Mouse (Mus musculus) liver, adult 2 months (tissue): ENCODE data around the gene Icam5. TPM values are rescaled to one million over a fixed set of nuclear protein-coding genes. Genes with fewer than 3 reads are reported as not detected.

Experiments used
- DNase-seq: peaks from one replicate; pipeline ENCODE4 v3.0.0-alpha.2; 2011; ENCODE audit warnings: low read depth, low spot score; ENCODE audit errors: extremely low read depth
- H3K27ac ChIP-seq: fragments of 200-500 bp; replicated peaks from 2 replicates; pipeline ENCODE4 v1.5.1; 2012; ENCODE audit warnings: low read depth, mild to moderate bottlenecking, control low read depth, inconsistent platforms, low read length; ENCODE audit not compliant: insufficient read depth
- H3K27me3 ChIP-seq: fragments of 200-500 bp; 2 replicates; pipeline ENCODE4 v1.6.1; 2012; ENCODE audit warnings: mild to moderate bottlenecking, moderate library complexity, low read length, inconsistent platforms; ENCODE audit not compliant: control insufficient read depth, insufficient read depth
- H3K36me3 ChIP-seq: fragments of 200-500 bp; 2 replicates; pipeline ENCODE4 v1.6.1; 2012; ENCODE audit warnings: low read length, inconsistent platforms; ENCODE audit not compliant: control insufficient read depth, insufficient read depth
- H3K4me1 ChIP-seq: fragments of 200-500 bp; 2 replicates; pipeline ENCODE4 v1.6.1; 2011; ENCODE audit warnings: low read length; ENCODE audit not compliant: control insufficient read depth, insufficient read depth
- H3K4me3 ChIP-seq: fragments of 200-500 bp; 2 replicates; pipeline ENCODE4 v1.5.1; 2011; ENCODE audit warnings: low read depth, mild to moderate bottlenecking, control low read depth, low read length, moderate library complexity; ENCODE audit not compliant: insufficient read depth
- H3K79me2 ChIP-seq: fragments of 200-500 bp; 2 replicates; pipeline ENCODE4 v1.6.1; 2012; ENCODE audit warnings: inconsistent platforms, mild to moderate bottlenecking, low read length, moderate library complexity; ENCODE audit not compliant: control insufficient read depth, insufficient read depth
- H3K9ac ChIP-seq: fragments of 200-500 bp; 2 replicates; pipeline ENCODE4 v1.6.1; 2012; ENCODE audit warnings: low read depth, mild to moderate bottlenecking, control low read depth, inconsistent platforms, low read length
- CTCF ChIP-seq: fragments of 200-500 bp; IDR thresholded peaks from 2 replicates; pipeline ENCODE4 v1.5.1; 2011; ENCODE audit warnings: low read depth, low read length, control low read depth
- POLR2A ChIP-seq: fragments of 200-500 bp; IDR thresholded peaks from 2 replicates; pipeline ENCODE4 v1.6.1; 2011; ENCODE audit warnings: low read length, control low read depth; ENCODE audit not compliant: insufficient read depth; ENCODE audit errors: extremely low read depth
- WGBS: fragments of 180-500 bp; shearing (Covaris S2); methylation state at CpG from one replicate; pipeline ENCODE4 v1.1.7; 2018; 5-methylcytosine and 5-hydroxymethylcytosine counted together
- polyA plus RNA-seq: library from polyadenylated mRNA; depleted of rRNA; stranded (reverse); fragments of >200 nt; gene quantifications from 2 replicates; pipeline ENCODE4 v1.2.3, GENCODE M21; 2012; rRNA removed
- total RNA-seq: library from RNA; depleted of rRNA; stranded (reverse); fragments of >200 nt; gene quantifications from 2 replicates; pipeline ENCODE4 v1.2.3, GENCODE M21; 2014; rRNA removed

Gene Icam5
- total and polyA plus RNA-seq, 2 experiments = 0.09 TPM; not detected in 1

- H3K9ac ChIP-seq = no peak overlapping the region
- TF ChIP-seq CTCF (no peak), POLR2A (no peak)
- 0 out of 2 replicates have a peak, but pooled peaks cover 4% of the 10 kb centered on the region for H3K79me2 ChIP-seq
- WGBS = 90% methylated on average over 3 of the region's 3 CpGs
- no peak for DNase-seq
- H3K4me3 ChIP-seq = no peak overlapping the region
- H3K36me3 ChIP-seq = peaks cover 21% of the 10 kb centered on the region
- H3K27me3 ChIP-seq = no peaks in the 10 kb centered on the region
- peaks cover 7% of the 10 kb centered on the region for H3K4me1 ChIP-seq
- no peak overlapping the region for H3K27ac ChIP-seq
Measured at GRCm38 (mm10) chr9:21075625-21076024, 43.8 kb downstream of the Icam5 start.

DNA sequence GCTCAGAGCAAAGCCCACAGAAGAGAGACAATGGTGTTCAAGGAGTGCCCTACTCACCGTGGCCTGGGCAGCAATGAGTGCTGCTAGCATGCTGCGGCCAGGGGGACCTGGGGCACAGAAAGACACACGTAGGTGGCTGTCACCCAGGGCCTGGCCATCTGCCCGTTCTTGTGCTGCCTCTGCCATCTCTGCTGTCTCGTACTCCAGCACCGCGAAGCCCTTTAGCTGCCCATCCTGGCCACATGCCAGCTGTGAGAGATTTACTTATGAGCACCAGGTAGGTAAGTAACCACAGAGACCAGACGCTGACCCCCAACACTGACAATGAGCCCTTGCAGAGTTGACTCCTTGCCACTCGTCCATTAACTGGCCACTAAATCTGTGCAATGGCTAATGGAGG, 49.3 kb downstream of the Icam5 start:
- Histone ChIP-seq H3K9ac (no peak overlapping the region), H3K79me2 (no peaks in the 10 kb centered on the region; the same call in 1 of the 2 replicates), H3K27ac (no peak overlapping the region; the same call in 1 of the 2 replicates), H3K4me3 (no peak overlapping the region), H3K27me3 (no peaks in the 10 kb centered on the region), H3K36me3 (peaks cover 40% of the 10 kb centered on the region), H3K4me1 (peaks cover 22% of the 10 kb centered on the region)
- no peak for TF ChIP-seq POLR2A
- TF ChIP-seq CTCF = no peak
- DNase-seq = no peak
- 25% methylated on average over 9 of the region's 9 CpGs for WGBS

- Histone ChIP-seq H3K27ac (peak overlapping the region; percentile 44; the same call in 1 of the 2 replicates), H3K36me3 (peaks cover 45% of the 10 kb centered on the region), H3K4me1 (peaks cover 22% of the 10 kb centered on the region), H3K79me2 (peaks cover 14% of the 10 kb centered on the region), H3K4me3 (no peak overlapping the region), H3K9ac (no peak overlapping the region), H3K27me3 (no peaks in the 10 kb centered on the region)
- peak; percentile 91 for DNase-seq
- WGBS = 19% methylated on average over 3 of the region's 3 CpGs
- TF ChIP-seq POLR2A (no peak), CTCF (no peak)
Measured at GRCm38 (mm10) chr9:21083324-21083723, 51.5 kb downstream of the Icam5 start.

Other genes with a start within 250 kb of the Icam5 start
- gene Col5a3, start 217.0 kb upstream of the Icam5 start, total RNA-seq = 0.83 and 2.1 TPM in 2 replicates
- gene Col5a3, start 217.0 kb upstream of the Icam5 start, polyA plus RNA-seq = 2.9 and 6.4 TPM in 2 replicates
- gene Rdh8, start 213.6 kb upstream of the Icam5 start, total RNA-seq = not detected in 2 replicates
- gene Rdh8, start 213.6 kb upstream of the Icam5 start, polyA plus RNA-seq = not detected in 2 replicates
- 14.8 and 17.1 TPM in 2 replicates for gene A230050P20Rik, start 163.4 kb upstream of the Icam5 start, total RNA-seq
- 112 and 186 TPM in 2 replicates for gene A230050P20Rik, start 163.4 kb upstream of the Icam5 start, polyA plus RNA-seq
- 17.6 and 27.9 TPM in 2 replicates for gene Angptl6, start 152.3 kb upstream of the Icam5 start, total RNA-seq
- 44.1 and 47.4 TPM in 2 replicates for gene Angptl6, start 152.3 kb upstream of the Icam5 start, polyA plus RNA-seq
- 6.5 and 12.5 TPM in 2 replicates for gene Ppan, start 143.9 kb upstream of the Icam5 start, total RNA-seq
- gene Ppan, start 143.9 kb upstream of the Icam5 start, polyA plus RNA-seq = 32.6 and 69.6 TPM in 2 replicates
- gene Eif3g, start 133.4 kb upstream of the Icam5 start, total RNA-seq = 51.7 and 60.4 TPM in 2 replicates
- gene Eif3g, start 133.4 kb upstream of the Icam5 start, polyA plus RNA-seq = 91.8 and 98.3 TPM in 2 replicates
- 5.3 and 6.6 TPM in 2 replicates for gene Dnmt1, start 72.2 kb upstream of the Icam5 start, total RNA-seq
- 4.4 and 5.5 TPM in 2 replicates for gene Dnmt1, start 72.2 kb upstream of the Icam5 start, polyA plus RNA-seq
- 1.2 and 2.1 TPM in 2 replicates for gene S1pr2, start 55.3 kb upstream of the Icam5 start, total RNA-seq
- 2.9 and 3.9 TPM in 2 replicates for gene S1pr2, start 55.3 kb upstream of the Icam5 start, polyA plus RNA-seq
- 16.0 and 21.9 TPM in 2 replicates for gene Mrpl4, start 29.3 kb upstream of the Icam5 start, total RNA-seq
- gene Mrpl4, start 29.3 kb upstream of the Icam5 start, polyA plus RNA-seq = 72.4 and 79.8 TPM in 2 replicates
- gene Icam1, start 16.1 kb upstream of the Icam5 start, total RNA-seq = 8.6 and 9.6 TPM in 2 replicates
- 5.8 and 11.6 TPM in 2 replicates for gene Icam1, start 16.1 kb upstream of the Icam5 start, polyA plus RNA-seq
- gene Icam4, start 2.7 kb upstream of the Icam5 start, total RNA-seq = 0.28 TPM in 1 of 2 replicates, not detected in the other
- 0.62 and 0.81 TPM in 2 replicates for gene Icam4, start 2.7 kb upstream of the Icam5 start, polyA plus RNA-seq
- gene Zglp1, start 35.0 kb downstream of the Icam5 start, total RNA-seq = not detected in 2 replicates
- gene Zglp1, start 35.0 kb downstream of the Icam5 start, polyA plus RNA-seq = 0.39 TPM in 1 of 2 replicates, not detected in the other
- 0.46 and 0.54 TPM in 2 replicates for gene Gm49373, start 41.0 kb downstream of the Icam5 start, total RNA-seq
- gene Gm49373, start 41.0 kb downstream of the Icam5 start, polyA plus RNA-seq = 0.05 and 0.10 TPM in 2 replicates
- gene Fdx1l, start 41.5 kb downstream of the Icam5 start, total RNA-seq = 30.6 and 31.1 TPM in 2 replicates
- 45.3 and 50.3 TPM in 2 replicates for gene Fdx1l, start 41.5 kb downstream of the Icam5 start, polyA plus RNA-seq
- gene Gm38431, start 59.9 kb downstream of the Icam5 start, total RNA-seq = 2.0 and 2.5 TPM in 2 replicates
- 3.4 and 5.8 TPM in 2 replicates for gene Gm38431, start 59.9 kb downstream of the Icam5 start, polyA plus RNA-seq
- 1.8 and 5.3 TPM in 2 replicates for gene Raver1, start 59.9 kb downstream of the Icam5 start, total RNA-seq
- 19.6 and 22.1 TPM in 2 replicates for gene Raver1, start 59.9 kb downstream of the Icam5 start, polyA plus RNA-seq
- 9.3 and 16.4 TPM in 2 replicates for gene Tyk2, start 99.2 kb downstream of the Icam5 start, total RNA-seq
- gene Tyk2, start 99.2 kb downstream of the Icam5 start, polyA plus RNA-seq = 18.2 and 21.0 TPM in 2 replicates
- 27.4 and 36.0 TPM in 2 replicates for gene Cdc37, start 117.9 kb downstream of the Icam5 start, total RNA-seq
- gene Cdc37, start 117.9 kb downstream of the Icam5 start, polyA plus RNA-seq = 41.2 and 41.8 TPM in 2 replicates
- 1.0 and 1.5 TPM in 2 replicates for gene Pde4a, start 133.6 kb downstream of the Icam5 start, total RNA-seq
- gene Pde4a, start 133.6 kb downstream of the Icam5 start, polyA plus RNA-seq = 1.9 and 3.5 TPM in 2 replicates
- gene Keap1, start 207.3 kb downstream of the Icam5 start, total RNA-seq = 29.5 and 37.3 TPM in 2 replicates
- gene Keap1, start 207.3 kb downstream of the Icam5 start, polyA plus RNA-seq = 69.1 and 76.4 TPM in 2 replicates
- 3.3 and 4.1 TPM in 2 replicates for gene S1pr5, start 216.4 kb downstream of the Icam5 start, total RNA-seq
- 5.3 and 9.9 TPM in 2 replicates for gene S1pr5, start 216.4 kb downstream of the Icam5 start, polyA plus RNA-seq
- gene Atg4d, start 233.2 kb downstream of the Icam5 start, total RNA-seq = 22.3 and 27.3 TPM in 2 replicates
- 42.2 and 45.8 TPM in 2 replicates for gene Atg4d, start 233.2 kb downstream of the Icam5 start, polyA plus RNA-seq